Mouse (Mus musculus): ENCODE data around the gene Mtch2.
"Not testable (repeated sequence)": the region's sequence is repeated elsewhere in the genome, so short reads cannot be mapped to it uniquely, and the experiment has no call there.

The Mtch2 gene

DNA sequence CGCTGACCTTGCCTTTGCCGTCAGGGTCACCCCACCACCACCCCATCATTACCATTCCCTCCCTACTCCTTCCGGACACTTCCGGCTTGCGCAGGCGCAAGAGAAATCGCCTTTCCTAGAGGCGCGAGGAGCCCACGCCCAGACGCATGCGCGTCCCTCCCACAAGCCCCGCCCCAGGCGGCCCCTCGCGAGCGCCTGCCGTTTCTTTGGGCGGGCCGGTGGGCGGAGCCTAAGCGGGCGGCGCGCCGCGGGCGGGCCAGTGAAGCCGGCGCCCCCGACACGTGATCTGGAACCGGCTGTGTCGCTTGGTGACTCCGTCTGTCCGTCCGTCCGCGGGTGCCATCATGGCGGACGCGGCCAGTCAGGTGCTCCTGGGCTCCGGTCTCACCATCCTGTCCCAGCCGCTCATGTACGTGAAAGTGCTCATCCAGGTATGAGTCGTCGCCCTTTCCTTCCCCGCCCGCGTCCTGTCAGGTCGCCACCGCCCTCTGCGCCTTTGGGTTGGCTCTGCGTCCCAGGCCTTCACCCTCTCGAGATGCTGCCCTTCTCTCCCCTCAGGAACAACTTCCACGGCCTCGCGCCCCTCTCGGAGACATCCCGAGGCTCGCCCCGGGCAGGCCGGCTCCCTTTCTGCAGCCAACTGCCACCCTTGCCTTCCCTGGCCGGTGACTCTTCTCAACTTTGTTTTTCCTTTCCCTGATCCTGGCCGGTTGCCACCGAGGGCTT is at the start of gene Mtch2:
Mtch2 (plus strand) TSS at position 201 of the 726 bp plus-strand sequence.
- DNase-seq (ENCODE audit: low spot score), result peak; percentile 99

DNA sequence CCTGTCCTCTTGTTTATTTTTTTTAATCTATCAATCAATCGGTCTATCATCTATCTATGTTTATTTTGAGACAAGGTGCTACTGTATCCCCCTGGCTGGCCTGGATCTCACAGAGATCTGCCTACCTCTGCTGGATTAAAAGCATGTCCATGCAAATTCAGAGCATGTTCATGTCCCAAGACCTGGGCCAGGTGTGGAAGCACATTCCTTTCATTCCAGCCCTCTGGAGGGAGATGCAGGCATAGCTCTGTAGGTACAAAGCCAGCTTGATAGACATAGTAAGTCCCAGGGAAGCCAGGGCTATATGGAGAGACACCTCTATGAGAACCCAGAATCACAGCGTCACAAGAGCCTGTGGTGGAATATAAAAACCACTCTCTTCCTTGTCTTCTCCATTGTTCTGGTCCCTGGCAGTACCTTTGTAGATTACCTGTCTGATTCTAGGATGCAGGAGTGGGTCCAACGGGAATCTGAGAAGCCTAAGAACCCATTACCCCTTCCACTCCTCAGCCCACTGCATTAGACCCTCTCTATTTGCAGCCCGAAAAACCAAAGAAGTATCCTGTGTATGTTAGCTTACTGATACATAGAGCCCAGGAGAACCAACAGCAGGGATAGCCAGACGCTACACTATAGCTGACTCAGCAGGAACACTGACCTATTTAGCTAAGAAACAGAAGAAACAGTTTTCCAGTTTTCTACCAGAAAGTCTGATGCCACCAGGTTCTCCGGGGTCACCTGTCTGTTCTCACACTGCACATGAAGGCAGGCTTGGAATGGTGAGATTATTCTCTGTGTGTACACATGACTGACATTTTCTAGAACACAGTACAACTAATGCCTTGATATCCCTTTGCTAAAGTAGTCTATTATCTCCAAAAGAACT is 38.5 kb upstream of the Mtch2 start:
- DNase-seq (ENCODE audit: low spot score), result no peak

DNA sequence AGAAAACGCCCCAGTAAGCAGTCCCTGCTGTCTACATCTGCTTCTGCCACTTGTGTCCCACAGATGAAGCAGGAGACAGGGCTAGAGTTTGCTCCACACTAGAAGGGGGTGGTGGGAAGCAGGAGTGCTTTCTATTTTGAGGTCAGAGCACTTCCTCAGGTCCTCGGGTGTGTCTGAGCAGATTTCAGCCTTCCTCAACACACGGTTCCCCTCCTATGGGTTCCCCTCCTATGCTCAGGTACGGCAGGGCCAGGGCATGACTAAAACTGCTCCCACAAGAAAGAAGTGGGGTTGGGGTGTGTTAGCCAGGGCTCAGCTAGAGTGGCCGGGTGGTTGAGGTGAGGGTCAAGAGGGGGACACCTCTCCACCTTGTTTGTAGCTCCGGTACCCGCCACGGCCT is 36.2 kb upstream of the Mtch2 start:
- no peak for DNase-seq (ENCODE audit: low spot score)

DNA sequence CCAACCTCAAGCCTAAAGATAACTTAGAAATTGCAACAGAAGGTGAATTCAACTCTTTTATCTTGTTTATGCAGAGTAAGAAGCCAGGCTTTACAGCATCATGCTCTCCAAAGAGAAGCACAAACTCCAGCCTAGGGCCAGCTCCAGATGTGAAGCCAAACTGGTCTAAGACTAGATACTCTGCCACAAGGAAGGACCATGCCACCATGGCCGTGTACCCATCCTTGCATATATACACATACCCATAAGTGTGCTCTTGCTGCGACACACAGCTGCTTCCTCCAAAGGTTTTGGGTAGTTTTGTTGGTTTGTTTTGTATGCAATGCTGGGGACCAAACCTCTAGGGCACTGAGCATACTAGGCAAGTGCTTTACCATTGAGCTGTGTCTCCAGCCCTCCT is 31.7 kb upstream of the Mtch2 start:
- DNase-seq (ENCODE audit: low spot score), result no peak

DNA sequence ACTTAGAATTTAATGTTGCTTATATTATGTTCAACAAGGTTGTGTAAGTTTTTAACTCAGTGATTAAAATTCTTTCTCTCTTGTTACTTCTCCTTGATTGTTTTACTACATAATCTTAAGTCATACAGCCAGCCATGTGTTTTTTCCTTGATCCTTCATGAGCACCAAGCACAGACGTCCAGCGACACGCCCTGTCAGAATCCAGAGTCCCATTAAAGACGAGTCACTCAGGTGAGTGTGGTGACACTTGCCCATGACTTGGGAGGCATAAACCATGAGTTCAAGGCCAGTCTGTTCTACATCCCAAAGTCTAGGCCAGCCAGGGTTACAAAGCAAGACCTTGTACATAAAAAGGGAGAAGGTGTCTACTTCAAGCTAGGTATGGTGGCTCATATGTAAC is 30.8 kb upstream of the Mtch2 start:
- DNase-seq (ENCODE audit: low spot score), result no peak

DNA sequence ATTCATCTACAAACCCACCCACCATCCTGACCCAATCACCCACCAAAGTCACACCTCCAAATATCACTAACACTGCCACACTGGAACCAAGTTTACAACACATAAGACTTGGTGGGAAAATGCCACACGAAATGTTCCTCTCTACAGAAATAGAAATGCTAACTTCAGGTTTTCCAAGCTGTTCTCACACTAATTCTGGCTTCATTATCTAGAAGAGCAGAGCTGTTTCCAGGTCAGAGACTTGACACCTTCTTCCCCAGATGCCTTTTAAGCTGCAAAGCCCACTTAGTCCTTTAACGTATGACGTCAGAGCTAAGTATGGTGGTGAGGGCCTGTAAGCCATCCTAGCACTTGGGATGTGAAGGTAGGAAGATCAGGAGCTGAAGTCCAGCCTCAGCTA is 28.2 kb upstream of the Mtch2 start:
- no peak for DNase-seq (ENCODE audit: low spot score)

DNA sequence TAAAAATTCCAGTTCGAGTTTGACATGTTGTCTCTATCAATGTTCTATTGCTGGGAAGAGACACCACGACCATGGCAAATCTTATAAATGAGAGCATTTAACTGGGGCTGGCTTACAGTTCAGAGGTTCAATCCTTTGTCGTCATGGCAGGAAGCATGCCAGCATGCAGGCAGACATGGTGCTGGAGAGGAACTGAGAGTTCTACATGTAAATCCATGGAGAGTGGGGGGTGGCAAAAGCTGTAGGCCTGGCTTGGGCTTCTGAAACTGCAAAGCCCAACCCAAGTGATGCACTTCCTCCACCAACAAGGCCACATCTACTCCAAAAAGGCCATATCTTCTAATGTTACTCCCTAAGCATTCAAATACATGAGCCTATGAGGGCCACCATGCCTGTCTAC is 26.1 kb upstream of the Mtch2 start:
- DNase-seq (ENCODE audit: low spot score), result no peak

DNA sequence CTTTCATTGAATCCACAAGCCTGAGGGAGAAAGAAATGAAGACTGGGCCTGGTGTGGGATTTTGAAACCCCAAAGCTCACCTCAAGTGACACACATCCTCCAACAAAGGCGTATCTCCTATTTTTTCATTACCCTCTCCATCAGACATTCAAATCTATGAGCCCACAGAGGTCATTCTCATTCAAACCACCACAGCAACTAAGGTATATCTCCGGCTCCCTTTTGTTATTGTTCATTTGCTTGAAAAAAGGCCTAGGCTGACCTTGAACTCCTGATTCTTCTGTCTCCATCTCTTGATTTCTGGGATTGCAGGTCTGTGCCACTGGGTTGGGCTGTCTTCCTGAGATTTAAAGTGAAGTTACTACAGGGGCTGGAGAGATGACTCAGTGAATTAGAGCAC is 24.0 kb upstream of the Mtch2 start:
- no peak for DNase-seq (ENCODE audit: low spot score)

DNA sequence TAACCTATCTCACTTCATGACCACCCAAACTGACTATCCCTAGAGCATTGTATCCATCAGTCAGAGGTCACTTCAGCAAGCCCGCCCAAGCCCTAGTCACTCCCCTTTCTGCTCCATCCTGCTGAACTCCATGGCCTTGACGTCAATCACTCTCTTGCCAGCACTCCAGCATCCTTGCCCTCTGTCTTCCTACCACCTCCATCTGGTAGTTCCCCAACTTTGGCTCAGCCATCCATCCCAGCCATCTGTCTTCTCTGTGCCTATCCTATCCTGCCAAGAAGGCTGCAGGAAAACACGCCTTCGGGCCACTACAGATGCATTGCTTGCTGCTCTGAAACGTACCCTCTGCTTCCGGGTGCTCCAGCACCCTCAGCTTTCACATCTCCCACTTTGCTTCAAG is 23.2 kb upstream of the Mtch2 start:
- no peak for DNase-seq (ENCODE audit: low spot score)

DNA sequence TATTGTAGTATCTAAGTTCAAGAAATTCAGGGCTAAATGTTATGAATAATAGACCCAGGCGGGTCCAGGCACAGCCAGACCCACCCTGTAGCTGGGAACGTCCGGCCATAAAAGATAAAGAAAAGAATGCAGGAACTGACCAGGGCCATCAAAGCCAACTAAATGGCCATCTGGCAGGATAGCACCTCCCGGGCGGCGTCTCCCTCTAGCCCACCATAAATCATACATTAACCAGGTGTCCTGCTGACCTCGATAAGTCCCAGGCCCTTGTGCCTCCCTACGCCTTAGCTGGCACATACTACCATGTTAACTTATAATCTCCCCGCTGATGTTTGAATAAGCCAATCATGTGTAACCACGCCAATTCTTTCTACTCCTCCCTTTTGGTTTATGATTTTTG is 22.4 kb upstream of the Mtch2 start:
- not testable (repeated sequence) for DNase-seq (ENCODE audit: low spot score)

DNA sequence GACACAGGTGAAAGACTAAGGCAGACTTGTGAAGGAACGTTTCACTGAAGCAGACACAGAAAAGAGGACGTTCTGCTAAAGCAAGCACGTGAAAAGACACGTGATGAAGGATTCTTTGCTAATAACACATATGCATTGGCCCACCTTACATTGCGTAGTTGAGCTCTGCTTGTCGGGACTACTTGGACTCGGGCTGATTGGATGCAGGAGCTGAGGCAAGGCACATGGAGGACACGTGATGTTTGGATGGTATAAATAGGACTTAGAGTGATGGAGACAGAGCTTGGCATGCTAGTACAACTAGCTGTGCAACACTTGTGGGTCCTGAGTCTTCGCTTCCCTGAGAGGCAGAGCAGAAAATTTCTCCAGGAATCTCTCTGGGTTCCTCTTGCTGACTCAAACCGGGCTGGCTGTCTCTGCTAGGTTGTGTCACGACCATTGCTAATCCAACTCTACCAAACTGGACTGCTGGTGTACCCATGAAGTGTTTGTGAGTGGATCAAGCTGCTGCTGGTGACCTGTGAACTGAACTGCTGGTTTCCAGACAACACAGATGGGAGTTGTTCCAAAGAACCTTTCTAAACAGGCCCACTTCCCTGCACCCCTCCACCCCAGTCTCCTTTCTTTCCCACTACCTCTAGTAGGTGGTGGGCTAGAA is 21.3 kb upstream of the Mtch2 start:
- DNase-seq (ENCODE audit: low spot score), result no peak

DNA sequence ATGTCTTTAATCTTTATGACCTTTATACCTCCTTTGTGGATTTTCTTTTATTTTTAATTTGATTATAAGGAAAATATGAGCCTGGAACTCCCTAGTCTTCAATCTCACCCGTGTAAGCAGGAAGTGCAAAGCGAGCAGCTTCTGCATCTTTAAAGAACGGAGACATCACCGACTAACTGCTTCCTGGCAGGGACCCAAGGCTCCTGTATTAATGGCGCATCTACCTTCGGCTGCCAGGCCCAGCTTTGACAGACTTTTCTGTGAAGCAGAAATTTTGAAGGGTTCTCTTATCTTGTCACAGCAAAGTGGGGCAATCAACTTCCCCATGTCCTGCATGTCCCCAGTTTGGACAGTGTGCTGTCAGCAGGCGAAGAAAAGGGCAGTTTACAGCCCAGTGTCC is 18.2 kb upstream of the Mtch2 start:
- no peak for DNase-seq (ENCODE audit: low spot score)

DNA sequence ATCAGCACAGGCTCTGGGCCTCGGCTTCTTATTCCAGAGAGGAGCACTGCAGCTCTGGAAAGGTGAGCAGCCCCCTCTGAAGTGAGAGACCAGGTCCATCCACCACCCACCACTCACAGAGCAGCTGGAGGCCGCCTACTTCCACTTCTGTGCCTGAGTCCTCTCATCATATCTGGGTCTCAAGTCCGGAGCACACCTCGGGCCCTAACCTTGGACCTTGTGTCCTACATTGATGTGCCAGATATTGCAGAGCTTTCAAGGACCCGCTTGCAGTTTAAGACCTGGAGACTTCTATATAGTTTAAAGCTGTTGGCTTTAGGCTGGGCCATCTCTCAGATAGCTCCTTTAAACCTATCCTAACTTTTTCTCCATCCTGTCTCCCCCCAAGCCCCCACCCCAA is 13.5 kb upstream of the Mtch2 start:
- no peak for DNase-seq (ENCODE audit: low spot score)

DNA sequence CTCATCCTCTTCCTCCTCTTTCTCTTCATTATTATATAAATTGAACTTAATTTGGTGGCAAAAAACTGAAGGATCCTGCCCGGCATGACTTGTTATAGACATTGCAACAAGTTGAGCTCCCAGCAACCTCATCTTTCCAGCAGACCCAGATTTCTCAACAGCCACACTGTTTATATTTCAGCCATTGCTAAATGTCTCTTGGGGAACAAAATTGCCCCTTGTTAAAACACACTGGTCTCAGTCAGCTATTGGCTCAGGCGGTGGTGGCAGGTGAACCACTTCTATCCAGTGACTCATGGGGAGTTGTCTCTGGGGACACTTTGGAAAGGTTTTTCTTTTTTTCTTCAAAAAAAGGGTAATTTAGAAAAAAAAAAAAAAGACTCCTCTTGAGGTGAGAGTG is 8.3 kb upstream of the Mtch2 start:
- no peak for DNase-seq (ENCODE audit: low spot score)

DNA sequence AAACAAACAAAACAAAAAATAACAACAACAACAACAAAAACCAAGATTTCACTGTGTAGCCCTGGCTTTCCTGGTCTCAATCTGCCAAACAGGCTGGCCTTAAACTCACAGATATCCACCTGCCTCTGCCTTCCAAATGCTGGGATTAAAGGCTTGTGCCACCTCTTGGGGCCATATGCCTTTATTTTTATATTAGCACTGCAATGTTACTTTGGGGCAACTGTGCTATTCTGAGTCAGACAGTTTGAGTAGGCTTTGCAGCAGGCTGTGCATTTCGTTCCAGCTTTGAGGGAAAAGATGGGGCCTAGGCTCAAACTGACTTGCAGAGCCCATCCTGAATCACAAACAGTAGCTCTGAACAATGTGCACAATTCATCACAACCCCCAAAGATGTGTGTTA is 3.3 kb upstream of the Mtch2 start:
- no peak for DNase-seq (ENCODE audit: low spot score)

DNA sequence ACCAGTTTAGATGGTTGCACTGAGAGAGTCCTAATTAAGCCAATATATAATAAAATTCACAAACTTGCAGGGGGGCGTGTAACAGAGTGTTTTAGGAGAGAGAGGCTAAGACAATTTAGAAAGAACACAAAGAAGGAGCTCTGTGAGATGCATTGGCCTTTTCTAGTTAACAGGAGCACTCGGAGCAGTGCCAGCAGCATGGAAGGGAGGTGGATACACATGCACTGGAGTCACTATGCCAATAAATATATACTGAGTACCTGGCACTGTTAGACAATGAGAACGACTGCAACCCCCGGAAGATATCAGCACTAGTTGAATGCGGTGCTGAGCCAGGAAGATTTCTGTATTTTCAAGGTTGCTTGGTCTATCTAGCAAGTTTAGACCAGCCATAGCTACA is 2.7 kb upstream of the Mtch2 start:
- no peak for DNase-seq (ENCODE audit: low spot score)

DNA sequence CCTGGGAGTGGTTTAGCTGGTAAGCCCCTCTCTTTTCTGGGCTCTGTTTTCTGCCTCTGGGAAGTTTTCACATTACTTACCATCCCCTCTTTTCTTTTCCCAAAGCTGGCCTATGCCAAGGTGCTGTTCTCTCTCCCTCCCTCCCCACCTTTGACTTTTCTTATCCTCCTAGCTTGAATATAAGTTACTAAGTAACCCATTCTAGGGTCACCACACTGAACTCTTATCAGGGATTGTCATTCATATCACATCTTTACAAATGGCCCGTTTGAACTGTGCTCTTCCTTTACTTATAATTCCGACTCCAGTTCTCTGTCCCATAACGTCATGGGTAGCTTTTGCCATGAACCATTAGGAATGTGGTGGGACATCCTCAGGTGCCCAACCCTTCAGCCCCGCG is 1.7 kb upstream of the Mtch2 start:
- DNase-seq (ENCODE audit: low spot score), result no peak

DNA sequence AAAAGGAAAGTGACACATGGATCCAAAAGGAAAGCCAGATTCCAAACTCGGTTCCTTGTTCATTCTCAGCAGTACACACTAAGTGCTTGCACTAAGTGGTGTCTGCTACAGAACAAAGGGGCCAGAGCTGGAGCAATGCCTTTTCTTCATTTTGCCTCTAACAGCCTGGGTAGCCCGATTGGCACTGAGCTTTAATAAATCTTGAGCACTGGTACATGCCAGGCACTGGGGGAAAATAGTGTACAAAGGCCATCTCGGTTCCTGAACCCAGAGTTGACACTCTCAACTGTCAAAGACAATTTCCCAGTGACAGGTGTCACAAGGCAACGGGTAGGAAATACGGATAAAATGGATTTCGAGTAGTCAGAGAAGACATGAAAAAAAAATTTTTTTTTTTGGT is 784 bp upstream of the Mtch2 start:
- DNase-seq (ENCODE audit: low spot score), result no peak

DNA sequence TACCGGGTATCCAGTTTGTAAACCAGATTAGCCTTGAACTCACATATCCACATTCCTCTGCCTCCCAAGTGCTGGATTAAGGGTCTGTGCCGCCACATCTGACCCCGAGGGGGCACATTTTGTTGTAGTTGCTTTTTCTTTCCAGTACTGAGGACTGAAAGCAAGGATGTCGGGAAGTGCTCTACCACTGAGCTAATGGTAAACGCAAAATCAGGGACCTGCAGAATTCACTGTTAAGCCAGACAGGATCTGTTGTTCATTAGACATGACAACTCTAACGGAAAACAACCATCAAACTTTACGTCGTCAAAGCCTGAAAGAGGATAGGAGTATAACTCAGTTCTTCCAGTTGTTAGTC is 379 bp upstream of the Mtch2 start:
- no peak for DNase-seq (ENCODE audit: low spot score)

DNA sequence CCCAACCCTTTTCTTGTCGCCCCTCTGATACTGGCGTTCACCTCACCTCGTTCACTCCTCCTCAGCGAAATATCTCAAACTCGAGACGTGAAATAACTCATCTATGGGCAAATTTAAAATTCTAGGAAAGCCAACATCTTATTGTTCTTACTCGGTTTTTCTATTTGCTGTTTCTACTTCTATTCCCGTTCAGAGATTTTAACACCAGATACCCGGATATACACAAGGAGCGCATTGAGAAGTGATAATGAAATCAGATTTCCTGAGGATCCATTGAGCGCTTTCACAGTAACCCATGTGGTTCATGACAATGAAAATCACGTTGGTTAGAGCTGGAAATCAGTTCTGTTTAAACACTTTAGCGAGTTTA is 711 bp downstream of the Mtch2 start:
- DNase-seq (ENCODE audit: low spot score), result no peak

DNA sequence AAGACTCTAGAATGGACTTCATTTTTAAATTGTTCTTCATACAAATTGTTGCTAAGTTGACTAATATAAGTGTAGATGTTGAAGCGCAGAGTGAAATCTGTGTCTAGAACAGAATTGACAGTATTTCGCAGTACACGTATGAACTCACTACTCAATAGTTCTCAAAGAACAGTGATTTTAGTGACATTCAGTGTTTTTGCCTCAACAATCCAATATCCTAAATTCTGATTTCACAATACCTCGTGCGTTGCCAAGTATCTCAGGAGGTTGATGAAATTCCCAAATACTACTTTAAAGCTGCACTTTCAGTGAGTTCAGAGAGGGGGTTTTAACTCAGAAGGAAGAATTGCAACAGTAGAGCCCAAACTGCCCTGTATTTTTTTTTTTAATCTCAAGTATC is 1.4 kb downstream of the Mtch2 start:
- no peak for DNase-seq (ENCODE audit: low spot score)

DNA sequence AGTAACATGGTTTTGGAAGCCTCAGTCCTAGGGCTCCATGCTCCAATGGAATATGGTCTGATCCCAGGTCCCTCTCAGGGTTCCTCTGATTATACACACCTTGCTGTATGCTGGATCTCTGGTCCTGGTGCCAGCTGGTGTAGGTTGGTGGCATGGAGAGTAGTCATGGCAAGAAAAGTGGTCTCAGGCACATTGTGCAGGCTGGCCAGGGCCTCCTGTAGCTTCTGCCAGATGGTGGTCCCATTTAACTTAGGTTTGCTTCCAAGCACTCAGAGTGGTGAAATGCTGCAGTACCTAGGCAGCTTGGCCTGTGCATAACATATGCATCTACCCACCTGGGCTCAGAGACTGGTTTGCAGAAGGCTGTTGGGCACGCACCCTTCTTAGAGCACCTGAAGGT is 3.4 kb downstream of the Mtch2 start:
- no peak for DNase-seq (ENCODE audit: low spot score)

DNA sequence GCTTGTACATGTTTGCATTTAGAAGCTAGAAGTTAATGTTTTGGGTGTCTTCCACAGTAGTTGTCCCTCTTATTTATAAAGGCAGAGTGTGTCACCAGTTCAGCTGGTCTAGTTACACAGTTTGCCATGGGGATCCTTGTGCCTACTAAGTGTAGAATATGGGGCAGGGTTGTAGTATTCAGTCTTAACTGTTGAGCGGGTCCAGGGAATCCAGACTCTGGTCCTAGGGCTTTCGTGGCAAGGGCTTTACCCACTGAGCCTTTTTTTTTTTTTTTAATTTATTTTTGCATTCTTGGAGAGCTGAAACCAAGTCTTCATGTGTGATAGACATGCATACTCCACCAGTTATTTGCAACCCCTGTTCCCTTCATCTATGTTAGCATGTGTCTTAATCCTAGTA is 14.5 kb downstream of the Mtch2 start:
- DNase-seq (ENCODE audit: low spot score), result no peak

All from spleen, adult 12 weeks (tissue).